Mouse (Mus musculus) heart, adult 8-10 months (tissue): ENCODE measurements around the gene Nos1. TPM values are rescaled to one million over a fixed set of nuclear protein-coding genes. Genes with fewer than 3 reads are reported as not detected.

Experiments used
- DNase-seq: peaks from one replicate; pipeline ENCODE4 v3.0.0; 2022; ENCODE audit warnings: low spot score
- total RNA-seq, 4 experiments: library from RNA; stranded (reverse); gene quantifications; 2 replicates each; pipeline ENCODE4 v1.2.4; 2022

Gene Nos1
- under 1 TPM; 0.31 to 0.57 (median 0.48) TPM for total RNA-seq

- DNase-seq = peak; percentile 21
These were observed at the start of gene Nos1 for GRCm38 (mm10) chr5:117780681-117781080. Nos1 (plus strand) TSS chr5:117781032.

- DNase-seq = no peak
These were observed 49.5 kb upstream of the Nos1 start for GRCm38 (mm10) chr5:117731311-117731710.

- no peak for DNase-seq
These were observed 36.1 kb upstream of the Nos1 start for GRCm38 (mm10) chr5:117744654-117745178.

- no peak for DNase-seq
These were observed 31.5 kb upstream of the Nos1 start for GRCm38 (mm10) chr5:117749353-117749752.

- no peak for DNase-seq
These were observed 22.9 kb upstream of the Nos1 start for GRCm38 (mm10) chr5:117757696-117758482.

- no peak for DNase-seq
These were observed 19.5 kb upstream of the Nos1 start for GRCm38 (mm10) chr5:117761181-117761832.

GRCm38 (mm10) chr5:117764496-117764895, 16.3 kb upstream of the Nos1 start:
- no peak for DNase-seq

- peak; percentile 20 for DNase-seq
These were observed 1.7 kb upstream of the Nos1 start for GRCm38 (mm10) chr5:117779175-117779574.

- no peak for DNase-seq
These were observed 346 bp downstream of the Nos1 start for GRCm38 (mm10) chr5:117781178-117781577.

GRCm38 (mm10) chr5:117790071-117790470, 9.2 kb downstream of the Nos1 start:
- no peak for DNase-seq

GRCm38 (mm10) chr5:117791875-117792274, 11.0 kb downstream of the Nos1 start:
- DNase-seq = no peak

GRCm38 (mm10) chr5:117800849-117801248, 20.0 kb downstream of the Nos1 start:
- no peak for DNase-seq

GRCm38 (mm10) chr5:117802071-117802521, 21.3 kb downstream of the Nos1 start:
- DNase-seq = peak; percentile 36

GRCm38 (mm10) chr5:117803551-117803950, 22.7 kb downstream of the Nos1 start:
- no peak for DNase-seq

GRCm38 (mm10) chr5:117810930-117811329, 30.1 kb downstream of the Nos1 start:
- DNase-seq = no peak

- DNase-seq = no peak
These were observed 38.0 kb downstream of the Nos1 start for GRCm38 (mm10) chr5:117818800-117819199.

- DNase-seq = no peak
These were observed 39.6 kb downstream of the Nos1 start for GRCm38 (mm10) chr5:117820445-117820844.

- DNase-seq = no peak
These were observed 43.0 kb downstream of the Nos1 start for GRCm38 (mm10) chr5:117823811-117824210.

- no peak for DNase-seq
These were observed 43.7 kb downstream of the Nos1 start for GRCm38 (mm10) chr5:117824486-117824885.

GRCm38 (mm10) chr5:117825336-117825735, 44.5 kb downstream of the Nos1 start:
- DNase-seq = no peak

GRCm38 (mm10) chr5:117827366-117827765, 46.5 kb downstream of the Nos1 start:
- no peak for DNase-seq

GRCm38 (mm10) chr5:117836930-117837329, 56.1 kb downstream of the Nos1 start:
- peak; percentile 24 for DNase-seq

- DNase-seq = no peak
These were observed 56.9 kb downstream of the Nos1 start for GRCm38 (mm10) chr5:117837731-117838130.
